Mouse (Mus musculus) limb, embryonic 14.5 days (tissue): Measurements from ENCODE around the gene Ccdc88a. TPM values are rescaled to one million over a fixed set of nuclear protein-coding genes. Genes with fewer than 3 reads are reported as not detected.
A peak's percentile ranks its signal among the peaks of the same experiment; 100 is the strongest.
"Not testable (repeated sequence)": the region's sequence is repeated elsewhere in the genome, so short reads cannot be mapped to it uniquely, and the experiment has no call there.

ENCODE experiments used
- ATAC-seq: fragments of 200-750 bp; cut with Nextera tagmentation; 2 replicates; pipeline ENCODE4 v1.8.0; 2017; ENCODE audit warnings: low read depth, moderate number of reproducible peaks, moderate TSS enrichment; ENCODE audit not compliant: low FRiP score
- DNase-seq: peaks from one replicate; pipeline ENCODE4 v3.0.0-alpha.2; 2015; ENCODE audit warnings: low spot score
- H3K27ac ChIP-seq: fragments of 300-500 bp; sonication (generic); replicated peaks from 2 replicates; pipeline ENCODE4 v1.5.1; 2014; ENCODE audit warnings: low read depth, mild to moderate bottlenecking, low read length, moderate library complexity, mixed read lengths
- H3K27me3 ChIP-seq: fragments of 300-500 bp; sonication (generic); 2 replicates; pipeline ENCODE4 v1.6.1; 2014; ENCODE audit warnings: low read length, mixed read lengths; ENCODE audit not compliant: control insufficient read depth, insufficient read depth
- H3K36me3 ChIP-seq: fragments of 300-500 bp; sonication (generic); 2 replicates; pipeline ENCODE4 v1.6.1; 2014; ENCODE audit warnings: mild to moderate bottlenecking, low read length, moderate library complexity, mixed read lengths; ENCODE audit not compliant: control insufficient read depth, insufficient read depth
- H3K4me1 ChIP-seq: fragments of 300-500 bp; sonication (generic); 2 replicates; pipeline ENCODE4 v1.6.1; 2014; ENCODE audit warnings: antibody characterized with exemption, low read length, mixed read lengths; ENCODE audit not compliant: control insufficient read depth, insufficient read depth
- H3K4me2 ChIP-seq: fragments of 300-500 bp; sonication (generic); replicated peaks from 2 replicates; pipeline ENCODE4 v1.6.1; 2014; ENCODE audit warnings: low read depth, mild to moderate bottlenecking, low read length, moderate library complexity; ENCODE audit not compliant: severe bottlenecking
- H3K4me3 ChIP-seq: fragments of 300-500 bp; sonication (generic); replicated peaks from 2 replicates; pipeline ENCODE4 v1.5.1; 2014; ENCODE audit warnings: low read length
- H3K9ac ChIP-seq: fragments of 300-500 bp; sonication (generic); 2 replicates; pipeline ENCODE4 v1.6.1; 2014; ENCODE audit warnings: mild to moderate bottlenecking, low read depth, low read length, moderate library complexity; ENCODE audit not compliant: severe bottlenecking
- H3K9me3 ChIP-seq: fragments of 300-500 bp; sonication (generic); 2 replicates; pipeline ENCODE4 v1.6.1; 2016; ENCODE audit warnings: low read length; ENCODE audit not compliant: control insufficient read depth
- POLR2A ChIP-seq: fragments of 200-500 bp; IDR thresholded peaks from 2 replicates; pipeline ENCODE4 v1.8.0; 2012; ENCODE audit warnings: inconsistent platforms, mild to moderate bottlenecking, moderate library complexity, borderline replicate concordance; ENCODE audit not compliant: insufficient read depth, insufficient read length; ENCODE audit errors: extremely low read depth
- WGBS: fragments of 180-500 bp; shearing (Covaris S2); extraction: QIAGEN DNeasy Blood & Tissue Kit; methylation state at CpG from one replicate; pipeline ENCODE4 v1.1.7; 2014; 5-methylcytosine and 5-hydroxymethylcytosine counted together
- polyA plus RNA-seq, 2 experiments: library from polyadenylated mRNA; depleted of rRNA in 1 of 2; stranded (reverse) in 1 of 2; unstranded in 1 of 2; fragments of >200 nt; fragmentation: Nextera tagmentation in 1 of 2; extraction: Ambion mirVana in 1 of 2; gene quantifications; 2 replicates each; pipeline versions ENCODE4 v1.2.1 to v1.2.3; 2012 to 2014

Ccdc88a gene
- polyA plus RNA-seq, 2 experiments: 16.1 to 31.8 TPM

DNA sequence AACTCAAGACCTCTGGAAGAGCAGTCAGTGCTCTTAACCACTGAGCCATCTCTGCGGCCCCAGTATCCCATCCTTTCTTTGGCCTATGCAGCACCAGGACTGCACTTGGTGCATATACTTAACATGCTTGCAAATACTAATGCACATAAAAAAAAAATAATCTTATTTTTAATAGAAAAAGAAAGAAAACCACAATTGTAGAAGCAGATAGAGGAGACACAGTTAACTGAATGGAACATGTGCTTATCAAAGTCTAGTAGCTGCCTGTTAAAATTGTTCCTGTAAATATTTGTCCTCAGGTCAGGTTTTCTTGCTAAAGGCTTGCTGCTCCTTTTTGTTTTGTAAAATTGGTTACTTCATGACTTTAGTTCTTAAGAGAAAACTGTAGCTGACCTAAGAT lies 164.7 kb downstream of the Ccdc88a start:
- DNase-seq (no peak), ATAC-seq (no peak)
- no peak for TF ChIP-seq POLR2A
- H3K4me3 ChIP-seq: no peak overlapping the region
- peaks cover 59% of the 10 kb centered on the region for H3K36me3 ChIP-seq
- H3K9ac ChIP-seq: no peak overlapping the region
- H3K27ac ChIP-seq: no peak overlapping the region
- no peaks in the 10 kb centered on the region for H3K27me3 ChIP-seq
- 97% methylated on average over 1 of the region's 1 CpGs for WGBS
- H3K4me2 ChIP-seq: no peak overlapping the region
- H3K9me3 ChIP-seq: no peaks in the 10 kb centered on the region
- H3K4me1 ChIP-seq: no peaks in the 10 kb centered on the region

DNA sequence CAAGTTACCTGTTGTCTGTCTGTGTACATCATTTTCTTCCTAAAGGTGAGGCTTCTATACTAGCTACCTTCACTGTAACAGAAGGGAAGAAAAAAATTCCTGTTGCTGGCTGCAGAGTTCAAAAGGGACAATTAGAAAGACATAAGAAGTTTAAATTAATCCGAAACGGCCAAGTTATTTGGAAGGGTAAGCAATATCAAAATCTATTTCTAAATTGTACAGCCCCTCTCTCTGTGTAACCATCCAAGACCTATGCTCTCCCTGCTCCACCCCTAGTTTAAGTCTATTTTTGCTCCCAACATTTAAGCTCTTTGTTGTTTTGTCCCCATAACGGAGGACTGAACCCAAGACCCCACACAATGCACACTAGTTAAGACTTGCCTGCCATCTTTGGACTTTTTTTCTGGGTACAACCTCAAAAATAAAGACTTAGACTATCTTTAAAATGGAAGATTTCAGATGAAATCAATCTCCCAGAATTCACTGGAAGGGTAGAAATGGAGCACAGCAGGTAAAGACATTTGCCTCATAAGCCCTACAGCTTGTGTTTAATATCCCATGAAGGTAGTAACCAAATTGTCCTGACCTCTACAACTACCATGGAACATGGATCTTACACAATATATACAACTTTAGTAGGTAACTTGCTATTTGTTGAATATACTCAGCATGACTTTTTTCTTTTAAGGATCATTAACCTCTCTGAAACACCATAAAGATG lies 170.9 kb downstream of the Ccdc88a start:
- H3K36me3 ChIP-seq: peaks cover 54% of the 10 kb centered on the region
- 89% methylated on average over 3 of the region's 3 CpGs for WGBS
- no peak for ATAC-seq

DNA sequence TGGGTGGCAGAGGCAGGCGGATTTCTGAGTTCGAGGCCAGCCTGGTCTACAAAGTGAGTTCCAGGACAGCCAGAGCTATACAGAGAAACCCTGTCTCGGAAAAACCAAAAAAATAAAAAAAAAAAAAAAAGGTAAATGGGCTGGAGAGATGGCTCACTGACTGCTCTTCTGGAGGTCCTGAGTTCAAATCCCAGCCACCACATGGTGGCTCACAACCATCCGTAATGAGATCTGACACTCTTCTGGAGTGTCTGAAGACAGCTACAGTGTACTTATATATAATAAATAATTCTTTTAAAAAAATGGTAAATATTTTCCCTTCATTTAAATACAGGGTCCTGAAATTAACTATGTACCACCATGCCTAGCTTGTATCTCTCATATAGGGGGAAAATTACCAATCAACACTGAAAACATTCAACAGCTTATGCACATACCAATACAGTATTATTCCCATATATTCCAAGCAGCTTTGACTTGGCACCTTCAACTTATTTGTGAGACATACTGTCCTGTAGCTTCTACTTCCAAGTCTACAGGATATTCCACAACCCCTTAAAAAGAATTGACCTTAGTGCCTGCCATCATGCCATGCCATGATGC lies 171.8 kb downstream of the Ccdc88a start:
- peaks cover 52% of the 10 kb centered on the region for H3K36me3 ChIP-seq

More for the DNA sequence above, 170.9 kb downstream of the Ccdc88a start:
- H3K27ac ChIP-seq: no peak overlapping the region
- H3K9me3 ChIP-seq: no peaks in the 10 kb centered on the region
- H3K4me1 ChIP-seq: peaks cover 10% of the 10 kb centered on the region
- no peak for DNase-seq
- no peak overlapping the region for H3K4me3 ChIP-seq
- no peak overlapping the region for H3K4me2 ChIP-seq
- H3K27me3 ChIP-seq: no peaks in the 10 kb centered on the region
- no peak overlapping the region for H3K9ac ChIP-seq
- no peak for TF ChIP-seq POLR2A

DNA sequence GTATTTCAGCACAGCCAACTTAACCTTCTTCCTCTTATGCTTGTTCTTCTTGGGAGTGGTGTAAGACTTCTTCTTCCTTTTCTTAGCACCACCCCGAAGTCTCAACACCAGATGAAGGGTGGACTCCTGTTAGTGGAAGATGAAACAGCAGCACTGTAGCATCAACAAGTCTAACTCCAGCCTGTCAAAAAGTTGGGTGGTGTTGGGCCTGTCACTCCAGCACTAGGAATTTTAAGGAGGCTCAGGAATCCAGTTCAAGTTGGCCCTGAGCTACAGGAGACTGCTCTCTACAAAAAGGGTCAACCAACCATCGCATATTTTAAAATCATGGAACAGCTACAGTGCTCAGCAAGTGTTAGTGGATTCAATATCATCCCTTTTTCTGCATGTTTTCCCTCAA lies 172.8 kb downstream of the Ccdc88a start:
- H3K27me3 ChIP-seq, DNase-seq, H3K4me1 ChIP-seq, H3K9me3 ChIP-seq, ATAC-seq, H3K27ac ChIP-seq: not testable (repeated sequence)
- 86% methylated on average over 2 of the region's 2 CpGs for WGBS
- Histone ChIP-seq H3K4me3 (peak overlapping the region; percentile 81), H3K9ac (peak overlapping the region; percentile 94; the same call in 1 of the 2 replicates), H3K36me3 (peaks cover 43% of the 10 kb centered on the region), H3K4me2 (peak overlapping the region; percentile 60)

More for the DNA sequence above, 171.8 kb downstream of the Ccdc88a start:
- H3K4me2 ChIP-seq, DNase-seq, H3K9ac ChIP-seq, H3K27me3 ChIP-seq, ATAC-seq, H3K9me3 ChIP-seq, H3K4me1 ChIP-seq, H3K27ac ChIP-seq, H3K4me3 ChIP-seq: not testable (repeated sequence)
- WGBS: 87% methylated on average over 4 of the region's 4 CpGs

DNA sequence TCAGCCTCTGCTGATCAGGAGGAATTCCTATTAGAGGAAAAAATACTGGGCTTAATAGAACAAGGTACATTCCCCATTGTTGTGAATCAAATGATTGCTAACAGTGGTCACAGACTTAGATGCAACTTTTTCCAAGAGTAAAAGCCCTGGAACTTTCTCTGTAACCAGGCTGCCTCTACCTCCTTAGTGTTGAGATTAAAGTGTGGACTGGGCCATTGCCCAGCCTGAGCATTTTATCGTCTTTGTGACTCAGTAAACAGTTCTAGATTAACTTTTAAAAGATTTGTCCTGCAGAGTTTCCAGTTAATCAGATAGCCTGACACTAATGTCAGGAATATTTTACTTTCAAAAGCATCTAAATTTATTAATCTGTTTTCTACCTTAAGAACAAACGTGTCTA lies 173.3 kb downstream of the Ccdc88a start:
- no peaks in the 10 kb centered on the region for H3K9me3 ChIP-seq
- peaks cover 39% of the 10 kb centered on the region for H3K36me3 ChIP-seq
- no peaks in the 10 kb centered on the region for H3K27me3 ChIP-seq
- peak overlapping the region; percentile 94 for H3K9ac ChIP-seq
- H3K27ac ChIP-seq: peak overlapping the region; percentile 81; the same call in 1 of the 2 replicates
- H3K4me2 ChIP-seq: peak overlapping the region; percentile 60
- TF ChIP-seq POLR2A: no peak
- DNase-seq: no peak
- H3K4me3 ChIP-seq: peak overlapping the region; percentile 81
- ATAC-seq: no peak
- H3K4me1 ChIP-seq: peaks cover 10% of the 10 kb centered on the region
- WGBS: 20% methylated on average over 2 of the region's 2 CpGs
